Mouse (Mus musculus) embryonic facial prominence, embryonic 15.5 days (tissue): Measurements from ENCODE around the gene D11Wsu47e. TPM values are rescaled to one million over a fixed set of nuclear protein-coding genes. Genes with fewer than 3 reads are reported as not detected.
"Not testable (repeated sequence)": the region's sequence is repeated elsewhere in the genome, so short reads cannot be mapped to it uniquely, and the experiment has no call there.

Source experiments
- ATAC-seq: fragments of 200-750 bp; cut with Nextera tagmentation; 2 replicates; pipeline ENCODE4 v1.8.0; 2017; ENCODE audit warnings: low read depth, moderate TSS enrichment; ENCODE audit not compliant: insufficient number of reproducible peaks, low FRiP score, low TSS enrichment
- H3K27ac ChIP-seq: fragments of 300-500 bp; sonication (generic); replicated peaks from 2 replicates; pipeline ENCODE4 v1.5.1; 2015; ENCODE audit warnings: mild to moderate bottlenecking, inconsistent platforms
- H3K27me3 ChIP-seq: fragments of 300-500 bp; sonication (generic); 2 replicates; pipeline ENCODE4 v1.6.1; 2015; ENCODE audit warnings: inconsistent platforms
- H3K36me3 ChIP-seq: fragments of 300-500 bp; sonication (generic); 2 replicates; pipeline ENCODE4 v1.6.1; 2015; ENCODE audit warnings: mild to moderate bottlenecking, inconsistent platforms
- H3K4me1 ChIP-seq: fragments of 300-500 bp; sonication (generic); 2 replicates; pipeline ENCODE4 v1.6.1; 2015; ENCODE audit warnings: inconsistent platforms
- H3K4me2 ChIP-seq: fragments of 300-500 bp; sonication (generic); replicated peaks from 2 replicates; pipeline ENCODE4 v1.6.1; 2015; ENCODE audit warnings: mild to moderate bottlenecking, inconsistent platforms
- H3K4me3 ChIP-seq: fragments of 300-500 bp; sonication (generic); replicated peaks from 2 replicates; pipeline ENCODE4 v1.5.1; 2015; ENCODE audit warnings: mild to moderate bottlenecking, inconsistent platforms
- H3K9ac ChIP-seq: fragments of 300-500 bp; sonication (generic); 2 replicates; pipeline ENCODE4 v1.6.1; 2015; ENCODE audit warnings: inconsistent platforms
- H3K9me3 ChIP-seq: fragments of 300-500 bp; sonication (generic); replicated peaks from 2 replicates; pipeline ENCODE4 v1.6.1; 2016; ENCODE audit warnings: inconsistent platforms
- WGBS: fragments of 180-500 bp; shearing (Covaris S2); methylation state at CpG from one replicate; pipeline ENCODE4 v1.1.7; 2015; 5-methylcytosine and 5-hydroxymethylcytosine counted together
- polyA plus RNA-seq: library from polyadenylated mRNA; unstranded; fragments of >200 nt; fragmentation: Nextera tagmentation; extraction: Ambion mirVana; gene quantifications from 2 replicates; pipeline ENCODE4 v1.2.1, GENCODE M21; 2015

The D11Wsu47e gene
- polyA plus RNA-seq, 1 experiment from 2014 or later: 19.6 TPM

- Histone ChIP-seq H3K9ac (no peak overlapping the region), H3K27me3 (no peaks in the 10 kb centered on the region), H3K4me1 (peaks cover 31% of the 10 kb centered on the region), H3K27ac (peak overlapping the region; percentile 52), H3K9me3 (no peaks in the 10 kb centered on the region), H3K4me2 (no peak overlapping the region), H3K4me3 (no peak overlapping the region), H3K36me3 (peaks cover 71% of the 10 kb centered on the region)
- WGBS: 83% methylated on average over 15 of the region's 15 CpGs
- ATAC-seq: no peak
These were observed 30.1 kb upstream of the D11Wsu47e start for GRCm38 (mm10) chr11:113654105-113654504.

GRCm38 (mm10) chr11:113654561-113655270, 29.5 kb upstream of the D11Wsu47e start:
- H3K36me3 ChIP-seq: peaks cover 77% of the 10 kb centered on the region

GRCm38 (mm10) chr11:113656511-113656932, 27.7 kb upstream of the D11Wsu47e start:
- ATAC-seq: no peak
- 86% methylated on average over 8 of the region's 8 CpGs for WGBS
- H3K36me3 ChIP-seq: peaks cover 92% of the 10 kb centered on the region

More at GRCm38 (mm10) chr11:113654561-113655270, 29.5 kb upstream of the D11Wsu47e start:
- Histone ChIP-seq H3K9ac (no peak overlapping the region), H3K4me1 (peaks cover 31% of the 10 kb centered on the region), H3K27ac (peak overlapping the region; percentile 52), H3K9me3 (no peaks in the 10 kb centered on the region), H3K4me2 (no peak overlapping the region), H3K4me3 (no peak overlapping the region), H3K27me3 (no peaks in the 10 kb centered on the region)
- WGBS: 35% methylated on average over 18 of the region's 18 CpGs
- ATAC-seq: no peak

GRCm38 (mm10) chr11:113657221-113657620, 27.0 kb upstream of the D11Wsu47e start:
- H3K4me2 ChIP-seq: no peak overlapping the region
- no peak for ATAC-seq
- 51% methylated on average over 4 of the region's 4 CpGs for WGBS

More at GRCm38 (mm10) chr11:113656511-113656932, 27.7 kb upstream of the D11Wsu47e start:
- Histone ChIP-seq H3K9me3 (no peaks in the 10 kb centered on the region), H3K4me3 (no peak overlapping the region), H3K27me3 (no peaks in the 10 kb centered on the region), H3K4me2 (no peak overlapping the region), H3K27ac (no peak overlapping the region), H3K9ac (no peak overlapping the region), H3K4me1 (peaks cover 19% of the 10 kb centered on the region)

GRCm38 (mm10) chr11:113658319-113658718, 25.9 kb upstream of the D11Wsu47e start:
- H3K4me3 ChIP-seq: no peak overlapping the region
- no peak overlapping the region for H3K9ac ChIP-seq
- H3K27ac ChIP-seq: no peak overlapping the region
- peaks cover 15% of the 10 kb centered on the region; the same call in 1 of the 2 replicates for H3K4me1 ChIP-seq
- H3K4me2 ChIP-seq: no peak overlapping the region
- ATAC-seq: no peak
- peaks cover 89% of the 10 kb centered on the region for H3K36me3 ChIP-seq
- no peaks in the 10 kb centered on the region for H3K27me3 ChIP-seq
- no peaks in the 10 kb centered on the region for H3K9me3 ChIP-seq
- WGBS: 84% methylated on average over 8 of the region's 8 CpGs

More at GRCm38 (mm10) chr11:113657221-113657620, 27.0 kb upstream of the D11Wsu47e start:
- Histone ChIP-seq H3K27ac (no peak overlapping the region), H3K27me3 (no peaks in the 10 kb centered on the region), H3K36me3 (peaks cover 93% of the 10 kb centered on the region), H3K4me3 (no peak overlapping the region), H3K9ac (no peak overlapping the region), H3K9me3 (no peaks in the 10 kb centered on the region), H3K4me1 (peaks cover 15% of the 10 kb centered on the region; the same call in 1 of the 2 replicates)

GRCm38 (mm10) chr11:113658763-113659162, 25.4 kb upstream of the D11Wsu47e start:
- peaks cover 15% of the 10 kb centered on the region; the same call in 1 of the 2 replicates for H3K4me1 ChIP-seq
- no peak overlapping the region for H3K9ac ChIP-seq
- no peaks in the 10 kb centered on the region for H3K27me3 ChIP-seq
- H3K4me2 ChIP-seq: no peak overlapping the region
- no peaks in the 10 kb centered on the region for H3K9me3 ChIP-seq
- peaks cover 88% of the 10 kb centered on the region for H3K36me3 ChIP-seq
- no peak overlapping the region for H3K27ac ChIP-seq
- no peak for ATAC-seq
- no peak overlapping the region for H3K4me3 ChIP-seq
- 83% methylated on average over 4 of the region's 4 CpGs for WGBS

GRCm38 (mm10) chr11:113660213-113660612, 24.0 kb upstream of the D11Wsu47e start:
- H3K27ac ChIP-seq, H3K9me3 ChIP-seq, H3K4me3 ChIP-seq, ATAC-seq, H3K27me3 ChIP-seq, H3K4me1 ChIP-seq, H3K4me2 ChIP-seq, H3K9ac ChIP-seq: not testable (repeated sequence)
- WGBS: 92% methylated on average over 3 of the region's 3 CpGs
- peaks cover 81% of the 10 kb centered on the region for H3K36me3 ChIP-seq

GRCm38 (mm10) chr11:113660940-113661339, 23.3 kb upstream of the D11Wsu47e start:
- no peaks in the 10 kb centered on the region for H3K27me3 ChIP-seq
- no peak overlapping the region for H3K27ac ChIP-seq
- no peak overlapping the region for H3K4me3 ChIP-seq
- no peak for ATAC-seq
- 85% methylated on average over 11 of the region's 11 CpGs for WGBS
- H3K9me3 ChIP-seq: no peaks in the 10 kb centered on the region
- H3K4me2 ChIP-seq: no peak overlapping the region
- H3K9ac ChIP-seq: no peak overlapping the region
- H3K36me3 ChIP-seq: peaks cover 74% of the 10 kb centered on the region
- no peaks in the 10 kb centered on the region for H3K4me1 ChIP-seq

- Histone ChIP-seq H3K27me3 (no peaks in the 10 kb centered on the region), H3K9me3 (no peaks in the 10 kb centered on the region), H3K4me2 (no peak overlapping the region), H3K27ac (no peak overlapping the region), H3K4me3 (no peak overlapping the region), H3K36me3 (peaks cover 65% of the 10 kb centered on the region), H3K4me1 (peaks cover 5% of the 10 kb centered on the region), H3K9ac (no peak overlapping the region)
- 91% methylated on average over 18 of the region's 18 CpGs for WGBS
- no peak for ATAC-seq
These were observed 22.3 kb upstream of the D11Wsu47e start for GRCm38 (mm10) chr11:113661835-113662351.

GRCm38 (mm10) chr11:113664279-113664678, 19.9 kb upstream of the D11Wsu47e start:
- no peak for ATAC-seq
- Histone ChIP-seq H3K4me1 (peaks cover 21% of the 10 kb centered on the region), H3K4me3 (no peak overlapping the region), H3K27ac (no peak overlapping the region), H3K4me2 (no peak overlapping the region), H3K27me3 (no peaks in the 10 kb centered on the region), H3K9me3 (no peaks in the 10 kb centered on the region), H3K9ac (no peak overlapping the region), H3K36me3 (peaks cover 55% of the 10 kb centered on the region)
- 66% methylated on average over 2 of the region's 2 CpGs for WGBS

- H3K27ac ChIP-seq: no peak overlapping the region
- no peaks in the 10 kb centered on the region for H3K9me3 ChIP-seq
- H3K27me3 ChIP-seq: no peaks in the 10 kb centered on the region
- H3K4me1 ChIP-seq: peaks cover 21% of the 10 kb centered on the region
- no peak overlapping the region for H3K4me3 ChIP-seq
- no peak overlapping the region for H3K4me2 ChIP-seq
- no peak for ATAC-seq
- peaks cover 42% of the 10 kb centered on the region for H3K36me3 ChIP-seq
- WGBS: 68% methylated on average over 6 of the region's 6 CpGs
- H3K9ac ChIP-seq: no peak overlapping the region
These were observed 18.0 kb upstream of the D11Wsu47e start for GRCm38 (mm10) chr11:113666205-113666604.
